Mouse (Mus musculus) right cerebral cortex, postnatal 25 days (tissue): ENCODE measurements at regions not wholly inside any gene's neighbourhood (a gene's known extent, or its start where the extent isn't known, plus 50 kb on each side); places are given as distances from the start of the nearest gene placed in this dataset.
A peak's percentile ranks its signal among the peaks of the same experiment; 100 is the strongest.
"Not testable (repeated sequence)": the region's sequence is repeated elsewhere in the genome, so short reads cannot be mapped to it uniquely, and the experiment has no call there.

ENCODE experiments used
- DNase-seq: peaks from one replicate; pipeline ENCODE4 v3.0.0; 2022

- DNase-seq, result no peak
Observed at GRCm38 (mm10) chr6:89059431-89059975, 157.5 kb downstream of the Tpra1 start.

DNA sequence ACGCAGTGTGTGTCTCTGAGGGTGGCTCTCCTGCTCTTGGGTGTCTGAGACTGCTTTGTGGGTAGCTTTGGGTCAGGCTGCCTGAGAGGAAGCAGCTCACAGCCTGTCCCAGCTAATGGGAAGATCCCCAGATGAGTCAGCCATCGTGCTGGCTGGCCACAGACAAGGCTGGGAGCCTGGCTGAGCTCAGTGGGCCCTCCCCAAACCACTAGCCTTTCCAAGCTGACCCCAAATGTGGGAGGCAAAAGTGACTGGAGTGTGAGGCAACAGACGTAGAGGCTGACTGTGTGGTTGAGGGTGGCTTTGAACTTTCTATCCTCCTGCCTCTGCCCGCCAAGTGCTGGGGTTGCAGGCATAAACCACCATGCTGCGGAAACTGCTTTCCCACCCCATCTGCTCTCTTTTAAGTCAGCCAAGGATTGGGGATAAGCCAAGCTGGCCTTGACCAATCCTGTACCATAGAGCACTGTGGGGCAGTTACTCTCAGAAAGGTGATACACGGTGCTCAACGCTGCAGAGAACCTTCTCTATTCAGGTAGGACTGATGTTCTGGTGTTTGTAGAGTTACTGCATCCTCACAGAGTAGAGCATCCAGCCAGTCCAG is 163.0 kb downstream of the Tpra1 start:
- no peak for DNase-seq

- no peak for DNase-seq
Observed at GRCm38 (mm10) chr6:89066588-89066987, 164.5 kb downstream of the Tpra1 start.

- peak; percentile 56 for DNase-seq
Observed at GRCm38 (mm10) chr6:89068286-89068685, 166.2 kb downstream of the Tpra1 start.

DNA sequence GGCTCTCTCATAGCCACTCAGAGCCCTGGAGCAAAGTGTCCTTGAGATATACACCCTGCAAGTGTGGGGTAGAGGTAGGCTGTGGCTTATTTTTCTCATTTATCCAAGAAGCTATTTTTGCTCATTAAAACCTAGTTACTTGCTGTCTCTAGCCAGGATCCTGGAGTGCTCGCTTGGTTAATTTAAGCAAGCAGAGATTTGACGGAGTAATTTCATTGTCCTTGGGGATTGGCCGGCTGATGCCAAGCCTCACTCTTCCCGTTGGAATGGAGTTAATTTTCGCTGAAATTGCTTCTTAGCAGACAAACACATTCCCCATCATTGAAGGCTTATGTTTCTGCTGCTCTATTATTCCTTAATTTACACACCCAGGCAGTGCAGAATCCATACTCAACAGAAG is 167.1 kb downstream of the Tpra1 start:
- DNase-seq, result no peak

DNA sequence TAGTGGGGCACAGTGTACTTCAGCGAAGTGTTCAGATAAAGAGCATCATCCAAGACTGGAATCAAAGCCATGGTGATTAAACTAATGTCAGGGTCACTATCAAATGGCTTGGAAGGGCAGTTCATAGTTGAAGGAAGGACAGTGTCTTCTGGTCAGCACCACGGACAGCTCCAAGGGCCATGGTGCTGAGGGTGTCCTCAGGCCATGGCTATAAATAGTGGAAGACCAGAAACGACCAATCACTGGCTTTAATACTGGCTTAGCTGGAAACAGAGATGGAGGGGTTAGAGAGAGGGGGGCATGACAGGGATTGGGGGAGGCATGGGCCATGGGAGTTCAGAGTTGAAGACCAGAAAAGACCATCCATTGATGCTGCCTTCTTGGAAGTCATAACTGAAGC is 168.0 kb downstream of the Tpra1 start:
- DNase-seq, result no peak

- DNase-seq, result no peak
Observed at GRCm38 (mm10) chr6:89071766-89072165, 169.7 kb downstream of the Tpra1 start.

GRCm38 (mm10) chr6:89072569-89072968 is 170.5 kb downstream of the Tpra1 start:
- no peak for DNase-seq

- DNase-seq, result no peak
Observed at GRCm38 (mm10) chr6:89081624-89082300, 179.7 kb downstream of the Tpra1 start.

DNA sequence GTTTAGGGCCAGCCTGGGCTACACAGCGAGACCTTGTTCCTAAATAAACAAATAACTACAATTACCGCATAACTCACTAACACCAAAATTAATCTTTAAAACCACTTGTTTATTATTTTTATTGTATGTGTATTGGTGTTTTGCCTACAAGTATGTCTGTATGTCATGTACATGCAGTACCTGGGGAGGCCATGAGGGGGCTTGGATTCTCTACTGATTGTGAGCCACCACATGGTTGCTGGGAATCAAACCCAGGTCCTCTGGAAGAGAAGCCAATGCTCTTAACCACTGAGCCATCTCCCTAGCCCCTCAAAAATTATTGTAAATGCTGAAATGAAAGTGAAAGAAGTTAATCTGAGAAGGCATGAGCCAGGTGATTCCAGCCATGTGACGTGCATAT is 182.4 kb downstream of the Tpra1 start:
- no peak for DNase-seq

DNA sequence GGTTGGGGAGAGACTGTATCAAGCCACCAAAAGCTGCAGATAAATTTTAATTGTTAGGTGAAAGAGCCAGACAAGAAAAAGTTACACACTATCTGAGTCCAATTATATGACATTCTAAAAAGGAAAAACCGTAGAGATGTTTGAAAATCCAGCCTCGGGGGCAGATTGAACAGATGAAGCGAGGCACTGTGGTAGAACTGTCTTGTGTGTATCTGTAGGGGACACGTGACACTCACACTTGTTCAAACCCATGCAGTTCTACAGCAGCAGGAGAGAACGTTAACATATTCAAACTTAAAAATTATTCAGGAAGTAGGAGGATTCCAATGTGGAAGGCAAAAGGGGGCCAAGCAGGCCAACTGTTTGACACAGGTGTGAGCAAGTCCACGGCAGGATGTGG is 183.1 kb downstream of the Tpra1 start:
- no peak for DNase-seq

- no peak for DNase-seq
Observed at GRCm38 (mm10) chr6:89087620-89088019, 185.6 kb downstream of the Tpra1 start.

DNA sequence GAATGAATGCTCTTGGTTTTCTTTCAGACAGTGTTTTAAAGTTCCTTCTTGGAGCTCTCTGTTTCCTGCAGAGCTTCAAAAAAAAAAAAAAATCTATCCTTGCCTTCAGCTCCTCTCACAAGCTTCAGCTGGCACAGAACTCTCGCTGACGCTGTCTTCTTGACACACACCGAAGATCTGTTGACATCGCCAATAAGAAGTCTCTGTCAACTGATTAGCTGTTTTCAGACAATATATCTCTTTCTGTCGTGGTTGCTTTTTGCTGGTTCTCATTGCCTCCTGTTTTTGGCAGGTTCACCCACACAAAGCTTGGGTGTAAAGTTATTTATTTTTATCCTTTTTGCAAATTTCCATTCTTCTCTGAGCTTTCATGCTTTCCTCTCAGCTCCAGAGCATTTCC is 188.0 kb downstream of the Tpra1 start:
- peak; percentile 10 for DNase-seq

GRCm38 (mm10) chr6:89095911-89096310 is 193.9 kb downstream of the Tpra1 start:
- no peak for DNase-seq

DNA sequence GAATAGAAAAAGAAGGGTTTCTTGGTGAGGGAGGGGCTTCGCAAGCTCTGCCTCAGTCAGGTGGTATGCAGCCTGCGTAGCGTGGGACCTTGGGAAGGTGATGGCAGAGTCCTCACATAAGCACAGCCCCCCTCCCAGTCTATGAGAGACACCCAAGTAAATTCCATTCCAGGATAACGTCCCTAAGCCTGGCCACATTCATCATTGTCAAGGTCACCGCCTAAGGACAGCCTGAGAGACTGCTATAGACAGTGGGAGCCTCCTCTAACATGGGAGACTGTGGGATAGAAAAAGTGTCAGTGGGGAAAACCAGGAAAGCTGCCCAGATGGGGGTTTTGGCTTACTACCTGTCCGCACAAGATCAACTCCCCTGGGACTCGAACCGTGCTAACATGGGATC is 195.5 kb downstream of the Tpra1 start:
- no peak for DNase-seq

DNA sequence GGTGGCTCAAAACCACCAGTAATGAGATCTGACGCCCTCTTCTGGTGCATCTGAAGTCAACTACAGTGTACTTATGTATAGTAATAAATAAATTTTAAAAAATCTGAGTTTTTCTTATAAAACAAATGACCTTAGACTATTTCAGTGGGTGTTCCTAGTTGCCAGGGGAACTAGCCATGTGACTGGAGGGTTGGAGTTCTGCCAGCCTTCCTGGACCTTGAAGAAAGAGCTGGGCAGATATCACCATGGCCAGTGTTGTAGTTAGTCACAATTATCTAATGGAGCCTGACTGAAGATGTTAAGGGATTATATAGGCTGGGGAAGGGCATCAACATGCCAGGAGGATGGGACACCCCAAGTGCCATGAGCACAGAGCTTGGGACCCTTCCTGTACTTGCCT is 217.2 kb downstream of the Tpra1 start:
- no peak for DNase-seq

- DNase-seq, result no peak
Observed at GRCm38 (mm10) chr6:89121023-89121745, 219.1 kb downstream of the Tpra1 start.

DNA sequence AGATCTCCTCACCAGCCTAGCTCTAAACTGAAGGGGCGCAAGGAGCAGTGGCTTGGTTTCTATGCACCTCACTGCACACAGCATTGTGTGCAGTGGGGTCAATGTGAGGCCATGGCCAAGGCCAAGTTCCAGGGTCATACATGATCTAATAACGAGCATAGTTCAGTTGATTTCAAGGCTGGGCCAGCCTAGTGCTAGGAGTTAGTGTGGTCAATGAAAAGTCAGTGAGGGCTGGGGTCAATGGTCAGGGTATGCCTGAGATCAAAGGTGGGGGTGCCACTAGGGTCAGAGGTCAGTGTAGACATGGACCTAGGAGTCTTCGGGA is 219.7 kb downstream of the Tpra1 start:
- DNase-seq, result no peak

DNA sequence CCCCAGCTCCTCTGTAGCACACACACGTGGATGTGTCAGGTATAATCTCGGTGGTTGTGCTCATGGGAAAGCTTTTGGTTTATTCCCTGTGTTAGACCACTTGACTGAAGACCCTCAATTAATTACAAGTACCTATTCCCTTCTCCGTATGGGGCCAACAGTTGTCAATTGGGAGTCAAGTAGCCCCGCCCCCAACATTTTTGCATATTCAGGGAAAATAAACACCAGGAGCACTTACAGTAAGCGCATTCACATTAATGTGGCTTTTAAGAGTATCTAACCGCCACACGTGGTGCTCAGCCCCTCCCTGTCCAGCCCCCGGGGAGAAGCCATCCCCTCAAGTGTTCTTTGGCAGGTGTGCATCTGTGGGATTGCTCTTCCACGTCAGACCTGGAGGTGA is 223.9 kb downstream of the Tpra1 start:
- no peak for DNase-seq

- DNase-seq, result not testable (repeated sequence)
Observed at GRCm38 (mm10) chr6:89128141-89128540, 226.1 kb downstream of the Tpra1 start.

- DNase-seq, result no peak
Observed at GRCm38 (mm10) chr6:89140469-89140868, 222.0 kb downstream of the Plxna1 start.

- DNase-seq, result no peak
Observed at GRCm38 (mm10) chr6:89153027-89153662, 209.3 kb downstream of the Plxna1 start.

DNA sequence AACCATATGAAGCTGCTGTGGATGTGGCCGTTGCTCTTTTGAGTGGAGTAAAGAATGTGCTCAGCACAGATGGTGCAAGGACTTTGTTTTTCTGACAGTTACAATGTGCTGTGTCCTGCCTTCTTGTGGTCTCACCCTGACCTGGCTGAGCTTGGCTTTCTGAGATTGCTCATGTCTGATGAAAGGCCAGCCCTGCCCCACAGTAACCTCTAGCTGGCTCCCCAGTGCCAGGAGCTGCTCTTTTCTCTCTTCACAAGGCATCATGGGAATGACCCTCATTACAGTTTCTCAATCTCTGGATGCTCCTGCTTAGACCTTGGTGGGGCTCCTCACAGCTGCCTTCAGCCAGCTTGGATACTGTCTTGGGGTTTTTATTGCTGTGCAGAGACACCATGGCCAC is 204.9 kb downstream of the Plxna1 start:
- DNase-seq, result no peak

DNA sequence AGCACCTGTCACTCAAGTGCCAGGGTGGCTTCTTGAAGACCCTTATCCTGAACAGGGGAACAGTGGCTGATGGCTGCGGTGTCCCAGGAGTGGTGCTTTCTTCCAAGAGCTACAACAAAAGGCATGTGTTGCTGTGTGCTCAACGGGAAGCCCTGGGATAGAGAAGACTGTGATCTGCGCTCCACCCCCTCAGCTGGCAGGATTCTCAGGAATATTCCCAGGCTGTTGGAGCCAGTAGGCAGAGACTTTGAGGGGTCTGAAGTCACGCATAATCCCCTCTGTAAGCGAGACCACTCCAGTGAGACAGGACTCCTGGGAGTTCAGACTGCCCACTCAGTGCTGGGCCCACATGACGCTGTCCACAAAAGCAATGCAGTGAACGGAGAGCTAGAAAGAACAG is 202.4 kb downstream of the Plxna1 start:
- no peak for DNase-seq
